Mouse (Mus musculus): ENCODE results near the gene Tssk6.

GRCm38 (mm10) chr8:69894836-69895332 lies 7.1 kb upstream of the Tssk6 start:
- TF ChIP-seq CTCF (IDR thresholded peaks at IDR 0.05): no peak
- TF ChIP-seq EP300 (IDR thresholded peaks at IDR 0.05): no peak

All from lung, postnatal 0 days (tissue).